Mouse (Mus musculus) liver, embryonic 12.5 days (tissue): ENCODE results near the gene Gm12185. TPM values are rescaled to one million over a fixed set of nuclear protein-coding genes. Genes with fewer than 3 reads are reported as not detected.
"Not testable (repeated sequence)": the region's sequence is repeated elsewhere in the genome, so short reads cannot be mapped to it uniquely, and the experiment has no call there.

ENCODE experiments used
- ATAC-seq: fragments of 200-750 bp; cut with Nextera tagmentation; 2 replicates; pipeline ENCODE4 v1.8.0; 2017; ENCODE audit warnings: moderate number of reproducible peaks, mild to moderate bottlenecking, moderate library complexity
- H3K27ac ChIP-seq: fragments of 300-500 bp; sonication (generic); 2 replicates; pipeline ENCODE4 v1.5.1; 2016; ENCODE audit warnings: mild to moderate bottlenecking
- H3K27me3 ChIP-seq: fragments of 300-500 bp; sonication (generic); replicated peaks from 2 replicates; pipeline ENCODE4 v1.6.1; 2016; ENCODE audit warnings: mild to moderate bottlenecking, moderate library complexity
- H3K36me3 ChIP-seq: fragments of 300-500 bp; sonication (generic); 2 replicates; pipeline ENCODE4 v1.6.1; 2016; ENCODE audit warnings: mild to moderate bottlenecking, moderate library complexity
- H3K4me1 ChIP-seq: fragments of 300-500 bp; sonication (generic); 2 replicates; pipeline ENCODE4 v1.6.1; 2016
- H3K4me2 ChIP-seq: fragments of 300-500 bp; sonication (generic); 2 replicates; pipeline ENCODE4 v1.6.1; 2016; ENCODE audit warnings: mild to moderate bottlenecking, moderate library complexity
- H3K4me3 ChIP-seq: fragments of 300-500 bp; sonication (generic); 2 replicates; pipeline ENCODE4 v1.5.1; 2016; ENCODE audit warnings: mild to moderate bottlenecking, moderate library complexity
- H3K9ac ChIP-seq: fragments of 300-500 bp; sonication (generic); 2 replicates; pipeline ENCODE4 v1.6.1; 2016; ENCODE audit warnings: mild to moderate bottlenecking, moderate library complexity
- H3K9me3 ChIP-seq: fragments of 300-500 bp; sonication (generic); replicated peaks from 2 replicates; pipeline ENCODE4 v1.6.1; 2016; ENCODE audit warnings: mild to moderate bottlenecking, moderate library complexity
- WGBS: fragments of 180-500 bp; shearing (Covaris S2); methylation state at CpG from one replicate; pipeline ENCODE4 v1.1.7; 2016; ENCODE audit not compliant: insufficient replicate concordance; 5-methylcytosine and 5-hydroxymethylcytosine counted together
- polyA plus RNA-seq: library from polyadenylated mRNA; unstranded; fragments of >200 nt; fragmentation: Nextera tagmentation; extraction: Ambion mirVana; gene quantifications from 2 replicates; pipeline ENCODE4 v1.2.1, GENCODE M21; 2016

Gm12185 gene
- polyA plus RNA-seq, 1 experiment from 2014 or later = 0.02 TPM

DNA sequence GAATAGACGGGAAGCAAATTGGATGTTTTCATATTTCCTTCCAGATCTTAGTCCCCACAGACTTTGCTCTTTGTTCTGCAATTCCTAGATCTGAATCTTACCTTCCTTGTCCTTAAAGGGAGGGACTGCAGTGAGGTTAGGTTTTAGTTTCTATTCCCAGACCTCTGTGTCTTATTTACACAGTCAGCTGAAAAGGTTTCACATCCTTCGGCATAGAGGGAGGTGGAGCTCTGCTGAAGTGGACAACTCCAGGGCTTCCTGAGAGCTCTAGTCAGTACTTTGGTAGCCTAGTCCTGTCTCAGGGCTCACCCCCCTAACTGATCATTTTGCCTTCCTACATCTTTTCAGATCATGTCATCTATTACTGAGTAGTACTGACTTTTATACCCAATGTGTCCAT, 90.0 kb downstream of the Gm12185 start, which contains the start of gene Gm5431:
TSS of gene Gm5431 (minus strand) at position 194 of the 400 bp plus-strand sequence.
- Histone ChIP-seq H3K27me3 (no peaks in the 10 kb centered on the region), H3K4me2 (no peak within 1 kb of the TSS), H3K27ac (no peak within 1 kb of the TSS), H3K4me3 (no peak within 1 kb of the TSS), H3K9me3 (no peaks in the 10 kb centered on the region), H3K9ac (no peak within 1 kb of the TSS), H3K36me3 (no peaks in the 10 kb centered on the region), H3K4me1 (no peaks in the 10 kb centered on the region)
- ATAC-seq = no peak
- WGBS = 53% methylated on average over 2 of the region's 2 CpGs

DNA sequence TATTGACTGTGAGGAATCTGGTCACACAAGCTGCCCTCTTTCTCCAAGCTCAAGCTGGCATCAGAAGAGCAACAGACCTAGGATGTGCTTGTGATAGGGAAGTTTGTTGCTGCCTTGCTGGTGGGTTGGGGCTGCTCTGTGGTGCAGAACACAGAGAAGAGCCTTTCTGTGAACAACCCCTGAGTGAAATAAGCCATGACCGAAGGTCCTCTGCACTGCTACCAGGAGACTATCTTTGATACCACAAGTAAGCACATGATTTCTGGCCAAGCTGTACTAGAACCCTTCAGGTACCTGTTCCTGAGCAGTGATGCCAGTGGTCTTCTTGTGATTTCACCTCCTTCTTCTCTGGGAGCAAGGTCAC, 90.5 kb downstream of the Gm12185 start:
- not testable (repeated sequence) for H3K27me3 ChIP-seq, H3K9me3 ChIP-seq, H3K4me3 ChIP-seq, H3K36me3 ChIP-seq, ATAC-seq, H3K27ac ChIP-seq, H3K4me1 ChIP-seq, H3K4me2 ChIP-seq, H3K9ac ChIP-seq
- 69% methylated on average over 1 of the region's 1 CpGs for WGBS

DNA sequence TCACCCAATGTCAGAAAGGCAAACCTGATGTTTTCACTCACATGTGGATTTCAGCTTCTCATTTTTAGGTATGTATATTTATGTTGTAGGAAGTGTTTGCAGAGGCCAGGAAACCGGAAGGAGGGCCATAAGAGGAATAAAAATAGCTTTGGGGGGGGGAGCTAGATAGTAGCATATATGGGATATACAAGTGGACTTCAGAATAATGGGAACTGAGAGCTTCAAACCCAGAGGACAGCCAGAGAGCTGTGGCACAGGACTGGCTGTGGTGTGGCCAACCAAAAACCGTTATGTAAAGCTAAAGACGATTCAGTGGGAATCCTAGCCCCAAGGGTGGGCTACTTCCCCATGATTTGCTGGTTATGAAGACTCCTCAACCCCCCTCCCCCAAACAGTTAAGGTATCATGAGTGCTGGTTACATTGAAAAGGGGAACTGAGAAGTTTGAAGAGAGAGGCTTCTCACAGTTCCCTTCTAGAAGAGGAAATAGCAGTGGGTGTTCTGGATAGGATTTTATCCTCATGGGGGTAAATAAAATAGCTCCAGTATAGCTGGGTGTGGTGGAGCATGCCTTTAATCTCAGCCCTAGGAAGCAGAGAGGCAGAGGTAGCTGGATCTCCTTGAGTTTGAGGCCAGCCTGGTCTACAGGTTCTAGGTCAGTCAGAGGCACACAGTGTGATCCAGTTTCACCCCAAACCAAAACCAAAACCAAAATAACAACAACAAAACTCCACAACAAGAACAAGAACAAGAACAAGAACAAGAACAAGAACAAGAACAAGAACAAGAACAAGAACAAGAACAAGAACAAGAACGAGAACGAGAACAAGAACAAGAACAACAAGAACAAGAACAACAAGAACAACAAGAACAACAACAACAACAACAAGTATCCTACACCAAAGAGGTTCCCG, 91.1 kb downstream of the Gm12185 start:
- H3K36me3 ChIP-seq, H3K27me3 ChIP-seq, H3K4me2 ChIP-seq, H3K4me3 ChIP-seq, H3K4me1 ChIP-seq, H3K9ac ChIP-seq, ATAC-seq, H3K27ac ChIP-seq, H3K9me3 ChIP-seq: not testable (repeated sequence)
- 45% methylated on average over 6 of the region's 6 CpGs for WGBS

DNA sequence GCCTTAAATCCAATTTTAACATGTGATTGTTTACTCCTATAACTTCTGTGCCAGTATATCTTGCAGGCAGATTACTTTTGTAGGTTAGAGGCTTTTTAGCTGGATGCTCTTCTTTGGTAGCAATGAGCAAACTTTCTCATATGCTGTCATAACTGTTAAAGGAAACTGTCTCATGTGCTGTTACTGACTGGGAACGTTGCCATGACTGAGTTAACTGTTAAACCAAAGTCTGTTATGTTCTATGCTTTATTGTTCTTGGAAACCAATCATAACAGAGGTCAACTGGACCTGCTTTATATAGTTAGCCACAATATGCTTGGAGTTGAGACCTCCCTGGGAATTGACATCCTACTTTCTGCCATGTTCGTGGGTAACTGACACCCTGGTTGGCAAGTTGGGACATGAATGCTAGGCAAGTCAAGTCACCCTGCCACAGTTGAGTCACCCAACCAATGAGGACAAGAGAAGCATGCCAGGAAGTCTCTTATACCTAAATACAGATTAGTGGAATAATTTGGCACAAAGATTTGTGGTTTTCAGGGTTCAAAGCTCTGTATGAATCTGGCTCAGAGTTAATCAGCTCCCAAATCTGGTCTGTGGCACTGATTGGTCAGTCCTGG, 93.1 kb downstream of the Gm12185 start:
- no peaks in the 10 kb centered on the region for H3K36me3 ChIP-seq
- 59% methylated on average over 2 of the region's 2 CpGs for WGBS
- no peak for ATAC-seq

DNA sequence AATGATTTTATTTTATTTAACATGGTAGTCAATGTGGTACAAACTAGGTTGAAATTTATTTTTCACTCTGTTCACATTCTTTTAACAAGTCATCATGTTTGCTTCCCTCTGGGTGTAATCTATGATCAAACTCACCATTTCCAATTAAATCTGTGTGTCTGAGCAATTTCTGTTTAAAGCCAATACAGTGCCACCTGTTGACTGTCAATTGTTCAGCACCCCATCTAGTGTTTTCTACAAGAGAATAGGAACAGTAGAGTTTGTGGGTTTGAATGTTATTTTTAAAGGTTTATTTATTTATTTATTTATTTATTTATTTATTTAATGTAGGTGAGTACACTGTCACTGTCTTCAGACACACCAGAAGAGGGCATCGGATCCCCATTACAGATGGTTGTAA, 115.3 kb downstream of the Gm12185 start:
- Histone ChIP-seq H3K9ac (no peak overlapping the region), H3K4me3 (no peak overlapping the region), H3K9me3 (no peaks in the 10 kb centered on the region), H3K4me2 (no peak overlapping the region), H3K27me3 (no peaks in the 10 kb centered on the region), H3K27ac (no peak overlapping the region), H3K36me3 (no peaks in the 10 kb centered on the region), H3K4me1 (peaks cover 33% of the 10 kb centered on the region)
- ATAC-seq = no peak
- 90% methylated on average over 1 of the region's 1 CpGs for WGBS

More for the DNA sequence above, 93.1 kb downstream of the Gm12185 start:
- Histone ChIP-seq H3K9ac (no peak overlapping the region), H3K4me1 (no peaks in the 10 kb centered on the region), H3K4me3 (no peak overlapping the region), H3K4me2 (no peak overlapping the region), H3K9me3 (no peaks in the 10 kb centered on the region), H3K27ac (no peak overlapping the region), H3K27me3 (no peaks in the 10 kb centered on the region)

DNA sequence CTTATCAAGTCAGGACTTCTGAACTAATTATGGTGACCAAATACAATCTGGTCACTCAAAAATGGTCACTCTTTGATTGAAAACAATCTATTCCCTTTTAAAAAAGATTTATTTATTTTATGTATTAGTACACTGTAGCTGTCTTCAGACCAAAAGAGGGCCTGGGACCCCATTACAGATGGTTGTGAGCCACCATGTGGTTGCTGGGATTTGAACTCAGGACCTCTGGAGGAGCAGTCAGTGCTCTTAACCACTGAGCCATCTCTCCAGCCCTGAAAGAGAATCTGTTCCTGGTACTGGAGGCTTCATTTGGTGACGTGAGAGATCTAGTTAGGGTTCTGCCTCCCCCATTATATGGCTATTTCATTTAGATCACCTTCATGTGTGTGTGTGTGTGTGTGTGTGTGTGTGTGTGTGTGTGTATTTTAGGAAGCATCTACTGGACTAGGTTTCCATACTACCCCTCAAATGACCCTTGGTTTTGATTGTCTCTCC, 116.6 kb downstream of the Gm12185 start:
- H3K27me3 ChIP-seq, H3K4me3 ChIP-seq, H3K27ac ChIP-seq, H3K4me2 ChIP-seq, H3K9ac ChIP-seq, ATAC-seq, H3K9me3 ChIP-seq, H3K36me3 ChIP-seq: not testable (repeated sequence)
- H3K4me1 ChIP-seq = peaks cover 38% of the 10 kb centered on the region
- WGBS = 59% methylated on average over 1 of the region's 1 CpGs

DNA sequence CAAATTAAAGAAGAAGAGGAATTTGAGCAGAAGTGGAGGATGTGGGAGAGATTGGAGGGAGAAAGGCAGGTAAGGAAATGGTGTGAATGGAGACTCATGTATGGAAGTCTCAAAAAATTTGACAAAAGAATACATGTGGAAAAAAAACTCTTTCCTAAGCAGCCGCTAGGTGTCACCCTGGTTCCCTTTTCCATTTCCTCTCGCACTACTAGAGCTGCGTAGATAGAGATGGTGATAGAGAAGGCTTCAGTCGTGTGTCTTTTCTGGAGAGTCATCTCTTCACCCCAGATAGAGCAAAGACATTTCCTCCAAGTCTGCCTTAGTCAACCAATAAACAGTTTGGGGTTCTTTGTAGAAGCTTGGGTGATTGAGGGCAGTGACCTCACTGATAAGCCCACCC, 117.6 kb downstream of the Gm12185 start:
- WGBS = 0% methylated on average over 4 of the region's 4 CpGs
- Histone ChIP-seq H3K9me3 (no peaks in the 10 kb centered on the region), H3K4me2 (peak overlapping the region; percentile 72), H3K9ac (peak overlapping the region; percentile 28; the same call in 1 of the 2 replicates), H3K4me1 (peaks cover 47% of the 10 kb centered on the region), H3K27me3 (no peaks in the 10 kb centered on the region), H3K36me3 (no peaks in the 10 kb centered on the region), H3K27ac (peak overlapping the region; percentile 89), H3K4me3 (no peak overlapping the region)
- ATAC-seq = no peak

DNA sequence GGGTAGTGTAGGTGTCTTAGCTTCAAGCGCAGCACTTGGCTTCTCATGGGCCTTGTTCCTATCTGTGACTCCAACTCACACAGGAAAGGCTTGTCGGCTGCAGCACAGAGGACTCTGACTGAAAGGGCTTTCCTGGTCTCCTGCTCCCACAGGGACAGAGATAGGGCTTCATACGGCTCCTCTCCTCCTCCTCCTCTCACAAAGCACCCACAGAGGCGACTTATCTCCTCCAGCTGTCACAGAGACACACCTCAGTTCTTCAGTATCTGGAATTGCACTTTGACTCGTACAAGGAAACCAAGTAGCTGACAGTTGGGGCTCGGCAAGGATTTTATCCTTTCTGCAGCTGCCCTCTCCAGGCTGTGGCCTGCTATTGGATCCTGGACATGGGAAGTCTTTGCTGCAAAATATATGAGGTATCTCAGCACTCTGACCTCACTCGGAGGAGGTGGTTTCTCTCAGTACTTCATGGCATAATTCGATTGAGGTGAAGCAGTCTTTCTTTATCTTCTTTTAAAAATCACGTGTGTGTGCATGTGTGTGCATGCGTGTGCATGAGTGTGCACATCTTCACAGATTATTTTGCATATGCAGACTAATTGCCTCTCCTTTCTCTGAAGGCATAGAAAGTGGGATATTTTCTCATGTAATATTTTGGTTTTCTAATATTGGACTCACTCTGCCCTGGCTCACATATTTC, 118.3 kb downstream of the Gm12185 start:
- no peaks in the 10 kb centered on the region for H3K27me3 ChIP-seq
- 17% methylated on average over 10 of the region's 10 CpGs for WGBS
- peak overlapping the region; percentile 72 for H3K4me2 ChIP-seq
- peak; percentile 84 for ATAC-seq
- H3K9me3 ChIP-seq = no peaks in the 10 kb centered on the region
- H3K27ac ChIP-seq = peak overlapping the region; percentile 89
- peak overlapping the region; percentile 43 for H3K9ac ChIP-seq
- peaks cover 54% of the 10 kb centered on the region for H3K4me1 ChIP-seq
- no peaks in the 10 kb centered on the region for H3K36me3 ChIP-seq
- peak overlapping the region; percentile 65 for H3K4me3 ChIP-seq

DNA sequence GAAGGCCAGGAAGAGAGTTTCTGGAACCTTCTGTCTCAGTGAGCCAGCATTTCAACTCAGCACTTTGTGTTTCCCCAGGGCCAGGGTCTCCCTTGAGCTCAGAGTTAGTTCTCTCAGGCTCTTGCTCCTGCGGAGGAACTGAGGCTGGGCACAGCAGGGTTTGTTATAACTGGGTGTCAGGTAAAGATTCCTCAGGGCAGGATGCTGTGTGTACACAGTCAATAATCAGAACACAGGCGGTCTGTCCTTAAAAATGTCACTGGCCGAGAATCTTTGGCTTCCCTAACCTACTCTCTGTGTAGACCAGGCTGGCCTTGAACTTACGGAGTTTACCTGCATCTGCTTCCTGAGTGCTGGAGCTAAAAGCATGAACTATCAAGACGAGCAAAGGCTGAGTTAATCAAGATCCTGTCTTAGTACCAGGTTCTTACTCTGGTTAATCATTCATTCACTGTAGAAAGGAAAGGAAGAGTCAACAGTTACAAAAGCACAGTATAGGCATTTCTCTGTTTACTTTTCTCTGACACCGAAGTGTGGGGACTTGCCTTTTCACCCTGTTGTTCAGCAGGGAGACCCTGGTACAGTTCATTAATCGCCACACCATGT, 119.2 kb downstream of the Gm12185 start:
- Histone ChIP-seq H3K9ac (peak overlapping the region; percentile 70), H3K27ac (peak overlapping the region; percentile 89), H3K4me2 (peak overlapping the region; percentile 72), H3K27me3 (no peaks in the 10 kb centered on the region), H3K4me1 (peaks cover 61% of the 10 kb centered on the region), H3K9me3 (no peaks in the 10 kb centered on the region), H3K4me3 (peak overlapping the region; percentile 65), H3K36me3 (0 out of 2 replicates have a peak, but pooled peaks cover 3% of the 10 kb centered on the region)
- 58% methylated on average over 7 of the region's 7 CpGs for WGBS
- no peak for ATAC-seq

DNA sequence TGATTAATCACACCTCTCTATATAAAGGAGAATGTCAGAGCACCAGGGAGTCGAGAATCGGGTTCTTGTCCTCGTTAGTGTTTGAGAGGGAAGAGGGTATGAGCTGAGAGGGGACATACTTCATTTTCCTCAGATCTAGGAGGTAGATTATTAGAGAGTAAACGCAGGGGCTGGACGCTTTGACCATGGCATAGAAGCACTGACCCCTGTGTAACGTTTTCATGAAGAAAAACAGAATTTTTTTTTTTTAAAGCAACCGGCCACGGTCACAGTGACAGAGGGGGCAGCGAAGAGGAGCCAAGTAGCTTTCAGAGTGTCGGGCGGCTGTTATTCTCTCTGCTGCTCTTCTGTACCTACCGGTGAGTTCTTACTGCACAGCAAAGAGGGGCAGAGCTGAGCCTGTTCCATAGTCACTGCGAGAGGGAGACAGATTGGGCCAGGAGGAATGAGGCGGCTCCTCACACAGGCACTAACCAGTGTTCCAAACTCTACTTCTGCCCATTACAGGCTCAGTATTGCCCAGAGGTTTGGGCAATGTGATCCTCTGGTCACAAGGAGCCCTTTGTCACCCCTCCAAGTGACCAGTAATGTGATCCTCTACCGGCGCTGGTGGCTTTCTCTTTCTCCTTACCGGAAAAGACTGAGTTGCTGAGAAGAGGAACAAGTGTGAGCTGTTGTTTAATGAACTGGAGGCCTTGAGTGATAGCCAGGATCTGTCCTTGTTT, 120.0 kb downstream of the Gm12185 start:
- H3K4me2 ChIP-seq = peak overlapping the region; percentile 72
- peaks cover 66% of the 10 kb centered on the region for H3K4me1 ChIP-seq
- 7% methylated on average over 17 of the region's 17 CpGs for WGBS
- peak overlapping the region; percentile 70 for H3K9ac ChIP-seq
- H3K27ac ChIP-seq = peak overlapping the region; percentile 89
- H3K9me3 ChIP-seq = no peaks in the 10 kb centered on the region
- ATAC-seq = peak; percentile 8
- H3K4me3 ChIP-seq = peak overlapping the region; percentile 65
- peaks cover 8% of the 10 kb centered on the region for H3K36me3 ChIP-seq
- no peaks in the 10 kb centered on the region for H3K27me3 ChIP-seq

DNA sequence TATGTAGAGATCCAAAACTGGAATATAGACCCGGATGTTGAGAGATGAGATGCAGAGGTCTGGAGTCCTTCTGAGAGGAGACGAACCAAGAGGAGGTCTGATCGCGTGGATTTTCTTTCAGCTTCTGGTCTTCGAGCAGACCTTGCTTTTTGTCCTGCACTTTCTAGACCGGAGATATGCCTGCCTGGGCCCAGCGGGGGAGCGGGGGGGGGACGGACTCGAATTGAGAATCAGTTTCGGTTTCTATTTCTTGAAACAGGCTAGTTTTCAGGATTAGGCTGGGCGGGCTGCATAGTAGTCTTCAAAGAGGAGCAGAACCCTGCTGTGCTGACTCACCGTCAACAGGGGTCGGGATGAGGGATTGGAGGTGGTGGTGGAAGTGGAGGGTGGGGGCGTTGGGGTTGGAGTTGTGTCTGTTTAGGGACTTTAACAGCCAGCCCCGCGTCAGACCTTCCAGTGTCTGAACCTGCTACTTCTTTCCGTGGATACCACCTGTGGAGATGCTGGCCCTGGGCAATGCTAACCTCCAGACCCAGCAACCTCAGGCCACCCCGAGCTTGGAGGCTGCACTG, 120.7 kb downstream of the Gm12185 start, which contains the start of gene Irgm1:
TSS of gene Irgm1 (minus strand) at position 483 of the 572 bp plus-strand sequence.
- Histone ChIP-seq H3K9me3 (no peaks in the 10 kb centered on the region), H3K9ac (peak within 1 kb of the TSS; percentile 70), H3K4me1 (peaks cover 66% of the 10 kb centered on the region), H3K4me3 (peak within 1 kb of the TSS; percentile 65), H3K36me3 (peaks cover 15% of the 10 kb centered on the region), H3K27me3 (no peaks in the 10 kb centered on the region), H3K27ac (peak within 1 kb of the TSS; percentile 89), H3K4me2 (peak within 1 kb of the TSS; percentile 72)
- under 1% methylated on average over 19 of the region's 19 CpGs for WGBS
- ATAC-seq = peak; percentile 63
